Mouse (Mus musculus) natural killer cell, adult 2 months (primary cell): ENCODE data around the gene Atn1.

ENCODE experiments used
- DNase-seq, 2 experiments: peaks; one replicate each; pipeline ENCODE4 v3.0.0; 2022; ENCODE audit warnings: low spot score in 2 of 2

The Atn1 gene

DNA sequence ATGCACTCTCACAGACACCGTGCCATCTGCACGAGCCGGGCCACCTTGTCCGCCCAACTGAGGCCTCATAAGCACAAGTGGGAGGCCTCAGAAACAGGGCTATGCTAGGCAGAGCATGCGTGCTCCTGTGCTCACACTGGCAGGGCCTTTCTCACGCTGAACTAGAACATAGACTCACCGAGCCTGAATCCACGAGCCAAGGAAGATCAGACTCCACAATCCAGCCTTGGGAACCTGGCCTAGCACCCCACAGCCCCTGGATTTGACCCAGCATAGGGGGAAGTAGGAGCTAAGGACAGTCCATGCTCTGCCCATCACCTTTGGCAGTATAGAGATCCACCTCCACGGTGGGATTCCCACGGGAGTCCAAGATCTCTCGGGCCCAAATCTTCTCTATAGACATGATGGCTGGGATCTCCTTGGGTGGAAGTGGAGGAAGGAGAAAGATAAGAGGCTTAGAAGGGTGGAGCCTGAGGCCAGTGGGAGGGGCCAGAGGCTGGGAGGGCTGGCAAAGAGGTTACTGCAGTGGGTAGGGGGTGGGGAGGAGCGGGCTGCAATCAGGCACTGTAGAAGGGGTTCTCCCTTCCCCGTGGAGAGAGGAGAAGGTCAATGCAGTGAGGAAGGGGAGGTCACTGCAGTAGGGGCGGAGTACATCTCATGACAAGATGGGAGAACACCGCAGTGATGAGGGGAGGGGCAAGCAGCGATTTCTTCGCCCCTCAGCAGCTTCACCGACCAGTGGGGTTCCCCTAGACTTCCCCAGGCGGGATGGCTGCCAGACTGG, 11.8 kb upstream of the Atn1 start:
- no peak for DNase-seq

DNA sequence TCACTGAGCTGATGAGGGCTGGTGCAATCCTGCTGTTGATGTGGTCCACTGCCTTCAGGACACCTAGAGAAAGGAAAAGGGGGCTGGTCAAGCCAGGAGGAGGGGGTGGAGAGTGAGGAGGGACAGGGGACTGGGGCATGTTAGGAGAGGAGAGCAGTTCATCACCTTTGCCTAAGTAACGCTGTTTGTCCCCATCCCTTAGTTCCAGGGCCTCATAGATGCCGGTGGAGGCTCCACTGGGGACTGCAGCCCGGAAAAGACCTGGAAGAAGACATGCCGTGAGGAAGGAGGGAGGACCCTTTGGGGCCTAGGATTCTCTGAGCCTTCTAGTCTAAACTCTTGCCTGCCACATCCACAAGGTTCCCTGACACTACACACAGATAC, 11.2 kb upstream of the Atn1 start:
- DNase-seq = no peak

GRCm38 (mm10) chr6:124765951-124766350, 9.6 kb upstream of the Atn1 start:
- no peak for DNase-seq

- DNase-seq = peak; percentile 77 to 87
Observed at GRCm38 (mm10) chr6:124759259-124759658, 2.9 kb upstream of the Atn1 start.

GRCm38 (mm10) chr6:124758849-124759232, 2.5 kb upstream of the Atn1 start:
- DNase-seq = no peak

DNA sequence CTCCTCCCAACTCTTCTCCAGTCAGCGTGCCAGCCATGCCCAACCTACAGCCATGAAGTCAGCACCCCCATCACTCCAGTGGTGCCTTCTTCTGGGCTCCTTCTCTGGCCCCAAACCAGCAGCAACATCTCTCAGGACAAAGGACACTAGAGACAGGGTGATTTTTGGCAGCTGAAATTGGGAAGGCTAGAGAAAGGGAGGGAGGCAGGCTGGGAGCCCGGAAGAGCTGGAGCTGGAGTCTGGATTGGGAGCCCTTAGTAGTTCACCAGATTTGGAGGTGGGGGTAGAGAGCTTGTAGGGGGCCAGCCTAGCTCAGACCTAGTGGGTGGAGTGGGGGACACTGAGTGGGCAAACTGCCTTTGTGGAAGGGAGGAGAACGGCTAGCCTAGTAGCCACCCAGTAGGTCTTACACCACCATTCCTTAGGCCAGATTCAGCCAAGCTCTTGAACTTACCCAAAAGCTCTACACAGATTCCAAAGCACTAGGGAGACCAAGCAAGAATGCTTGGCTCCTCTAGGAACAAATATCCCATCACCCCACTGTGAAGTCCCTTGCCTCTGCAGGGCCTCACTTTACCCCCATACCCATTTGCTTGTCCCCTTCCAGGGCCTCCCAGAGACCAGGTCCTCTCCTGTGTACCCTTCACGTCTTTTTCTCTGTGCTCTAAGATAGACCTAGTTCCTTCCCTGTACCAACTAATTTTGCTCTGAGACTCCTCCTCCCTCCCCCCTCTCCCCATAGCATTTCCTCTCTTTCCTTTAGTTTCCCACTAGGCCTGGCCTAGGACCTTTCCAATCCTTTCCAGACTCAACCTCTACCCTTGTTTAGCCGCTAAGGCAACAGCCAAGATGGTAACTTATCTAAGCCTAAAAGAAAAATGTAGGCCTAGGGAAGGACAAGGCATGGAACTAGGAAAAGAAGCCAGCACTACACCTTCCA, 1.9 kb upstream of the Atn1 start:
- DNase-seq = no peak

DNA sequence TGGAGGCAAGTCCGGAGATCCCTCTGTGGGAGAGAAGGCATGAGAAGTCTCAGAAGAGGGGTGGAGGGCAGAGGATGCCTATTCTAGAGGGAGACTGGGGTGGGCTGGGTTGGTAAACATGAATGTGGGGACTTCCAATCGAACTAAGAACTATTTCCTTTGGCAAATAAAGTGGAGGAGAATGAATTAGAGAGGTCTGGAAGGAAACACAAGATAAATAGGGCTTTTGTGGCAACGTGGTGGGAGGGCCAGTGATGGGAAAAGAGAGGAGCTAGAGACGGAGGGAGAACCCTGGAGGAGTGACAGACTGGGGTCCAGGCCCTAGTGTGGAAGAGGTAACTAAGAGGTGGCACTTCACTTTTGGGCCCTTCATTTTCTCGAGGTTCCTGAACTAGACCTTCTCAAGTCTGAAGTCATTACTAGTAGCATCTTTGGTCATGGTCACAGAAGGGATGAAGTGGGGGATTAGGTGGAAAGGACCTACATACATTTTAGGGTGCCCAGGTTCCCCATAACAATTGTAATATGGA, 1.1 kb upstream of the Atn1 start:
- DNase-seq = no peak

DNA sequence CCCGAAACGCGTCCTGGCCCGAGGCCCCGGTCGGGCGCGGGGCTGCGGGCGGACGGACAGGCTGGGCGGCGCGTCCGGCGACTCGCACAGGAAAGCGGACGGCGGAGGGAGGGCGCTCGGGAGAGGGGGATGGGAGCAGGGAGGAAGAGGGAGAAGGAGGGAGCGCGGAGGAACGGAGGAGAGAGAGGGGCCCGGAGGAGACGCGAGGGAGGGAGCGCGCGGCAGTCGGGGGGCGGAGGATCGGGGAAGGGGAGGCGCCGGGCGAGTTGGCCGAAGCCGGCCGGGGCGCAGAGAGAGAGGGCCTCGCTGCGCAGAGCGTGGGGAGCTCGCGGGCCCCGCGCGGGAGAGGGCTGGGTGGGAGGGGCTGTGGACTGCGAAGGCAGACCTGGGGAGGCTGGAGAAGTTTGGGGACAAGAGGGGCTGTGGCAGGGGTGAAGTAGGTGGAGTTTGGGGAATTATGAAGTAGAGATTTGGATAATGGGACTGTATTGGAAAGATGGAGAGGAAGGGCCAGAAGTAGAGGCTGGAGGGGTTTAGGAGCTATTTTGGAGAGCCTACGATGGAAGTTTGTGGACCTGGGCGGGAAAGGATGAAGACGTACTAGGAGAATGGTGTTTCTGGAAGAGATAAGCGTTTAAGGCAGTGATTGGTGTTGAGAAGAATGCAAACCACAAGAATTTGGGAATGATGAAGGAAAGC, 477 bp upstream of the Atn1 start:
- peak in 1 of 2 experiments; percentile 24 for DNase-seq

DNA sequence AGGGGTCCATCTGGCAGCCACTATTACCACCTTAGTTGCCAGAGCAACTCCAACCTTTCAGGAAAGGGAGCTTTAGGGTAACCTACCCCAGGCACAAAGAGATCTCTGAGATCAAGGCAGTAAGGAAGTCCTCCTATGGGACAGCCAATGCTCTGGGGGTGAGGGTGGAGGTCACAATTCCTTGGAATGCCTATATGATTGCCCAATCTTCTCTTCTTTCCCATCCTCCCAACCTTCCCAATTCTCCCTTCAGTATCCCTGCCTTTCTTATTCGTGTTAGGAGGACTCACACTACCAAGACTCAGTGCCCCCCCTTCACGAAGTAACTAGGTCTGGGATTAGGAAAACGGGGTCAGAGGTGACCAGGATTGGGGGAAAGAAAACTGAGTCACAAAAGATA, 1.0 kb downstream of the Atn1 start:
- DNase-seq = no peak

DNA sequence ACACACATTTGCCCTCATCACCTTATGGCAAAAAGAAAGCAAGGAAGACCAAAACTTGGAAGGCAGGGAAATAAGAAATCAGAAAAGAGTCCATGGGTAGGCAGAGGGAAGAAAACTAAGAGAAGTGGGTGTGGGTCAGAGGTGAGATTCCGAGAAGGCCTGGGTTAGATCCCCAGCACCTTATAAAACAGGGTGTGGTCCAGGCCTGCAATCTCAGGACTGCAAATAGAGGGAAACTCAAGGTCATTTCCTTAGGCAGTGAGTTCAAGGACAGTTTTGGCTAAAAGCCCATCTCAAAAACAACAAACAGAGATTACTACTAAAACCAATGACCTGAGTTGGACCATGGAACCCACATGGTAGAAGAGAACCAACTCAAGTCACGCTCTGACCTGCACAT, 2.5 kb downstream of the Atn1 start:
- DNase-seq = no peak

- no peak for DNase-seq
Observed at GRCm38 (mm10) chr6:124750405-124750804, 5.9 kb downstream of the Atn1 start.

DNA sequence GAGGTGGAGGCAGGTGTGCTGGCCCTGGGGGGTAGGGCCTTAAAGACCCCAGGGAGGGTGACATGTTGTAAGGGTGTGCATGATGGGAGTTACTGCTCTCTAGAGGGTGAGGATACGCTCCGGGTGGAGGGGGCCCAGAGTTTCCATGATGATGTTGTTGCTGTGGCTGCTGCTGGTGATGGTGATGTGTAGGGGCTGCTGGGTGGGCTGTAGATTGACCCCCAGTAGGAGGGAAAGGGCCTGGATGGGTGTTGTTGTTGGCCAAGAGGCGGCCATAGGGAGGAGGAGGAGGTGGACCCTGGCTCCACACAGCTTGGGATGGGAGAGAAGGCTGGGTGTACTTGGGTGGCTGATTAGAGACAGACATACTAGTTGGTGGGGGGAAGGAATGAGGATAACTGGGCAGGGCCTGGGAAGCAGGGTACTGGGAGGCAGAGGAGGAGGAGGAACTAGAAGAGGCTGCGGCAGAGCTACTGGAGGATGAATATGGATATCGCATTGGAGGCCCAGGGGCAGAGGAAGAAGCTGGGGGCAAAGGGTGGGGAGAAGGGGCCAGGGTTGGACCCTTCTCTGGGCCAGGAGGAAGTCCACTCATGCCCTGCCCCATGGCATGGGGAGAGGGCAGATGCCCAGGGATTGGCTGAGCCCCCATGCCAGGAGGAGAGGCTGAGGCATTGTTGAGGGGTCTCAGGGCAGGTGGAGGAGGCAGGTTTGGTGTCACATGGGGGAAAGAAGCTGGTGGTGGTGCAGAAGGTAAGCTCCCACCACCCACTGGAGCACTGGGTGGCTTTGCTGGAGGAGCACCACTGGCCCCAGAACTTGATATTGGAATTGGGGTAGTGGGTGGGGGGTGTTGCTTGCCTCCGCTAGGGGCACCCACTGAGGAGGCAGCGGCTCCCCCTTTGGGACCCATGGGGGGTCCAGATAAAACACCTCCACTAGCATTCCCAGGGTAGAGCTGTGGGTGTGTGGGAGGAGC, 9.4 kb downstream of the Atn1 start:
- DNase-seq = no peak

DNA sequence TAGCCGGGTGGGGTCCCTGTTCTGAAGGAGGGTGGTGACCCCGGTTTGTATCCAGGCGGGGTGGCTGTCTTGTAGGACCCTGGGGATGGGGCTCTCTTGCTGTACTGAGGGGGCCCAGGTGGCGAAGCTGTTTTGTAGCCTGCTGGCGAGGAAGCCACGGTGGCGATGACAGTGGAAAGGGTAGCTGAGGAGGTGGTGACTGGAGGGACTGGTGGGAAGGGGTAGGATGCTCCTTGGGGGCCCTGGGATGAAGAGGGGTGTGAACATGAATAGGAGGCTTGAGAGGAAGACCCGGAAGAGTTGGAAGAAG, 10.1 kb downstream of the Atn1 start:
- DNase-seq = no peak

GRCm38 (mm10) chr6:124745490-124746295, 10.6 kb downstream of the Atn1 start:
- peak; percentile 93 to 95 for DNase-seq

DNA sequence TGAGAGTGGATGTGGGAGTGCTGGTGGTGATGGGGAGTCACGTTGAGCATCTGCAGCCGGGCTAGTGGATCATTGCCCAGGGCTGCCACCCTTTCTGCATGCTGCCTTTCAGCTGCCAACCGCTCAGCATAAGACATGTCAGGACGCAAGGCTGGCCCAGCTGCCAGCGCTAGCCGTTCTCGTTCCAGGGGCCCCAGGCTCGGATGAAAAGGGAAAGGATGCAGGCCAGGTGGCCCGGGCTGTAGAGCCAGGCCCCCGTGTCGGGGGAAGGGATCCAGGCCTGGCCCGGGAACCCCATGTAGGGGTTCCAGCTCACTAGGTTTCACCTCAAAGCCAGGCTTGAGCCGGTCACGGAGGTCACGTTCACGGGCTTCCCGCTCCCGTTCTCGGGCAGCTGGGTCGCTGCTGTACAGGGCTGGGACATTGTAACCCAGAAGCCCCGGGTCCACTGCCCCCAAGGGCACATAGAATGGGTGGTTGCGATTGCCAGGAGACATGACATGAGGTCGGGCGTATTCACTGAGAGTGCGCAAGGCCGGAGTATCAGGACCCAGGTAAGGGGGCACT, 11.5 kb downstream of the Atn1 start:
- DNase-seq = no peak

GRCm38 (mm10) chr6:124743647-124744046, 12.7 kb downstream of the Atn1 start:
- DNase-seq = no peak

GRCm38 (mm10) chr6:124742839-124743514, 13.3 kb downstream of the Atn1 start:
- DNase-seq = no peak

DNA sequence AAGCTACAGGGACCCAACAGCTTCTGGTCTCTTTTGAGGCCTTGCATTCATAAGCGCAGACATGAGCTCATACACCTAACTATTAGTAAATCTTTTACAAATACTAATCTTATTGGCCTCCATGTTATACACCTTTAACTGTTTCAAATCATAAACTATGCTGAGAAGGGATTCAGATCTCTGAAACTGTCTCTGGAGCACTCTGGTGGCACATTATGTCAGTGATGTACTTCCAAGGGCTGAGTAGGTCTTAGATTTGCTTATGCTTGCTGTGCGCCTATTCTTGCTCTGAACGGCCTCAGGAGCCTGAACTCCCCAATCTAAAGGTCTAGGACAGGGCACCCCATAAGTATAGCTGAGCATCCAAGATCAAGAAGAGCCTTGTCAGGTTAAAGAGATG, 14.5 kb downstream of the Atn1 start:
- no peak for DNase-seq
